Mouse (Mus musculus) embryonic facial prominence, embryonic 11.5 days (tissue): ENCODE measurements at regions not wholly inside any gene's neighbourhood (a gene's known extent, or its start where the extent isn't known, plus 50 kb on each side); places are given as distances from the start of the nearest gene placed in this dataset.

Experiments used
- ATAC-seq: fragments of 200-750 bp; cut with Nextera tagmentation; replicated peaks from 2 replicates; pipeline ENCODE4 v1.8.0; 2017; ENCODE audit warnings: low read depth; ENCODE audit not compliant: insufficient number of reproducible peaks, low FRiP score, low TSS enrichment
- DNase-seq: peaks from one replicate; pipeline ENCODE4 v3.0.0-alpha.2; 2015; ENCODE audit warnings: low spot score
- H3K27ac ChIP-seq: fragments of 300-500 bp; sonication (generic); replicated peaks from 2 replicates; pipeline ENCODE4 v1.5.1; 2014; ENCODE audit warnings: mild to moderate bottlenecking, low read depth, low read length, control low read depth
- H3K27me3 ChIP-seq: fragments of 300-500 bp; sonication (generic); 2 replicates; pipeline ENCODE4 v1.6.1; 2014; ENCODE audit warnings: mild to moderate bottlenecking, low read length, moderate library complexity, mixed read lengths; ENCODE audit not compliant: control insufficient read depth, insufficient read depth
- H3K36me3 ChIP-seq: fragments of 300-500 bp; sonication (generic); replicated peaks from 2 replicates; pipeline ENCODE4 v1.6.1; 2014; ENCODE audit warnings: low read depth, mild to moderate bottlenecking, low read length, moderate library complexity, mixed read lengths; ENCODE audit not compliant: control insufficient read depth, insufficient read depth
- H3K4me1 ChIP-seq: fragments of 300-500 bp; sonication (generic); 2 replicates; pipeline ENCODE4 v1.6.1; 2014; ENCODE audit warnings: low read length, mixed read lengths; ENCODE audit not compliant: control insufficient read depth, insufficient read depth
- H3K4me2 ChIP-seq: fragments of 300-500 bp; sonication (generic); 2 replicates; pipeline ENCODE4 v1.6.1; 2014; ENCODE audit warnings: low read depth, mild to moderate bottlenecking, control low read depth, low read length, moderate library complexity
- H3K4me3 ChIP-seq: fragments of 300-500 bp; sonication (generic); 2 replicates; pipeline ENCODE4 v1.5.1; 2014; ENCODE audit warnings: low read depth, low read length, control low read depth
- H3K9ac ChIP-seq: fragments of 300-500 bp; sonication (generic); replicated peaks from 2 replicates; pipeline ENCODE4 v1.6.1; 2014; ENCODE audit warnings: mild to moderate bottlenecking, control low read depth, low read length
- H3K9me3 ChIP-seq: fragments of 300-500 bp; sonication (generic); replicated peaks from 2 replicates; pipeline ENCODE4 v1.6.1; 2016; ENCODE audit warnings: mild to moderate bottlenecking, low read length, inconsistent platforms, mixed read lengths; ENCODE audit not compliant: control insufficient read depth
- WGBS: fragments of 180-500 bp; shearing (Covaris S2); extraction: QIAGEN DNeasy Blood & Tissue Kit; methylation state at CpG from one replicate; pipeline ENCODE4 v1.1.7; 2014; 5-methylcytosine and 5-hydroxymethylcytosine counted together

DNA sequence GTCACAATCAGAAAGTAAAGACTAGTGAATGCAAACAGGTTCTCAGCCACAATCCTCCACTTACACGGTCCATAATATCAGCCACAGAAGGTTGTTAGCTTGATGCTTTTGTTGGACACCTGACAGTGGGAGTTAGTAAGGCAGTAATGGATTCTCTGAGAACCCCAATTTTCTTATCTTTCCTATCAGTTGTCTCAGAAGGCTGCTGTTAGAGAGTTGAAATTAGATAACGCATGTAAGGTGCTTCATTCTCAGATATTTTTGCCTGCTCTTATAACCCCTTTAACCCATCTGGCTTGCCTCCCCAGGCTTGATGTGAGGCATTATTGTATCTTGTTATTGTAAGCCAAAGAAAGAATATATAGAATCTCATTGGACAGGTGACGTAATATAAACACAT, 63.0 kb upstream of the Ube2e3 start:
- Histone ChIP-seq H3K27ac (no peak overlapping the region), H3K9ac (no peak overlapping the region), H3K4me2 (no peak overlapping the region), H3K36me3 (no peaks in the 10 kb centered on the region), H3K4me1 (no peaks in the 10 kb centered on the region), H3K4me3 (no peak overlapping the region), H3K9me3 (no peaks in the 10 kb centered on the region), H3K27me3 (no peaks in the 10 kb centered on the region)
- 90% methylated on average over 3 of the region's 3 CpGs for WGBS
- no peak for ATAC-seq
- no peak for DNase-seq

DNA sequence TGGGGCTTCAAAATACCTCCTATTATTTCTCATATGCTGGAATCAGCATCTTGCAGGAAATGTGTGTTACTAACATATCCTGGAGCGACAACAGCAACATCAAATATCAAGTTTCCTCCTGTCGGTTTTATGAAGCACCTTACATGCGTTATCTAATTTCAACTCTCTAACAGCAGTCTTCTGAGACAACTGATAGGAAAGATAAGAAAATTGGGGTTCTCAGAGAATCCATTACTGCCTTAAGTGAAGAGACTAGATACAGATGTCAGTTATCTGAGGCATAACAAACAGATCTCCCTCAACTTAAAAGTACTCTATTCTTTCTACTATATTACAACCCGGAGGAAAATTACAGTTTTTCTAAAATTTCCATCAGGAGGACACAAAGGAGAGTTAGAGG, 64.4 kb upstream of the Ube2e3 start:
- WGBS, result 78% methylated on average over 4 of the region's 4 CpGs

DNA sequence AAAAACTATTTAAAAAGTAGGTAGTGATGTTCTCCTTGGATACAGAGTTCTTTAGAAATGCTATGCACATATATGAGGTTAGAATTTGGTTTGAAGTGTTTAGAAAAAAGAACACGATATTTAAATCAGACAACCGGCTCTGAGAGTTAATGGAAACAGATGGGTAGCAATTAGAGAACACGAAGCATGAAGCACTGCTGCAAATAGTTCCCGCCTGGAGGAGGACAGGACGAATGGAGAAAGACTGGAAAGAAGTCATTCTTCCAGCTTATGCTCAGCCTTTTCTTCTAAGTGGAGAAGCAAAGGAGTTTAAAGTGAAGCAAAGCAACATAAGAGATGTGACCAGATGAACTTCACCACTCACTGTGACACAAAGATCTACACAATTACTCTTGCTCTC, 72.5 kb upstream of the Ube2e3 start:
- Histone ChIP-seq H3K27ac (no peak overlapping the region), H3K36me3 (no peaks in the 10 kb centered on the region), H3K9me3 (no peaks in the 10 kb centered on the region), H3K4me2 (no peak overlapping the region), H3K27me3 (no peaks in the 10 kb centered on the region), H3K9ac (no peak overlapping the region), H3K4me3 (no peak overlapping the region), H3K4me1 (no peaks in the 10 kb centered on the region)
- ATAC-seq (no peak), DNase-seq (peak; percentile 36)
- WGBS, result 39% methylated on average over 5 of the region's 5 CpGs

More for the DNA sequence above, 64.4 kb upstream of the Ube2e3 start:
- no peak overlapping the region for H3K4me3 ChIP-seq
- no peak overlapping the region for H3K9ac ChIP-seq
- no peaks in the 10 kb centered on the region for H3K36me3 ChIP-seq
- no peak overlapping the region for H3K27ac ChIP-seq
- no peak for ATAC-seq
- DNase-seq, result no peak
- no peaks in the 10 kb centered on the region for H3K9me3 ChIP-seq
- H3K4me2 ChIP-seq, result no peak overlapping the region
- no peaks in the 10 kb centered on the region for H3K27me3 ChIP-seq
- no peaks in the 10 kb centered on the region for H3K4me1 ChIP-seq

DNA sequence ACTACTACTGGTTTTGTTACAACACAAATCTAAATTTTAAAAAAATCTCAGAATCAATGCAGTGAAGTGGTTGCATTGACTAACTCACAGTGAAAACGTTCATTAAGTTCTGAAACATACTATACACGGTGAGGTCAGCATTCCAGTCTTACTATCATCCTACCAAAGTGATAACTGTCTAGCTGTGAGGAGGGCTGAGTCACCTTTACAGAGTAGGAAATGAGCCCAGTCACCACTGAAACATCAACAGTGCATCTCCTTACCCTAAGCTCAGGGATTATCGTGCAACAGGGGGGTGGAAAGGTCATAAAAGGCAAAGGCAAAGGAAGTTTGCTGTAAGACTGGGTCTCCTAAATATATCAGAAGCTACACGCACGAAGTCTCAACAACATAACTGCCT, 73.2 kb upstream of the Ube2e3 start:
- no peak for DNase-seq
- Histone ChIP-seq H3K4me2 (no peak overlapping the region), H3K4me1 (no peaks in the 10 kb centered on the region), H3K9ac (no peak overlapping the region), H3K36me3 (no peaks in the 10 kb centered on the region), H3K9me3 (no peaks in the 10 kb centered on the region), H3K4me3 (no peak overlapping the region), H3K27me3 (no peaks in the 10 kb centered on the region), H3K27ac (no peak overlapping the region)
- 79% methylated on average over 5 of the region's 5 CpGs for WGBS
- ATAC-seq, result no peak

DNA sequence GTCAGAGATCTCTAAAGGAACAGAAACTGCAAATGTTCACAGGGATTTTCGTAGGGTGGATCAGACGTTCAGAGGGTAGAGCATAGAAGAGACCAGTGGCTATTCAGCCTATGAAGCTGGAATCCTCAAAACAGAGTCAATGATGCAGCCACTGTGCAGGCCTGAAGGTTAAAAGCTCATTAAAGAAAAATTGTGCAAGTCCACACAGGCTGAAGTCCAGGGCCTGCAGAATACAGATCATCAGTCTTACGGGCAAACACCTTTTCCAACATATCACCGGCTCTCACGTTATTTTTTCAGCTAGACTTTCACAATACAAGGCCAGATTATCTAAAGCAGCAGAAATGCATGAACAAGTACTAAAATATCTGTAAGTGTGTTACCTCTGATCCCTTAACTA, 78.8 kb upstream of the Ube2e3 start:
- DNase-seq (no peak), ATAC-seq (no peak)
- H3K36me3 ChIP-seq, result no peaks in the 10 kb centered on the region
- no peak overlapping the region for H3K4me2 ChIP-seq
- H3K9me3 ChIP-seq, result no peaks in the 10 kb centered on the region
- H3K9ac ChIP-seq, result no peak overlapping the region
- WGBS, result 89% methylated on average over 5 of the region's 5 CpGs
- no peak overlapping the region for H3K27ac ChIP-seq
- H3K4me3 ChIP-seq, result no peak overlapping the region
- H3K4me1 ChIP-seq, result no peaks in the 10 kb centered on the region
- no peaks in the 10 kb centered on the region for H3K27me3 ChIP-seq

DNA sequence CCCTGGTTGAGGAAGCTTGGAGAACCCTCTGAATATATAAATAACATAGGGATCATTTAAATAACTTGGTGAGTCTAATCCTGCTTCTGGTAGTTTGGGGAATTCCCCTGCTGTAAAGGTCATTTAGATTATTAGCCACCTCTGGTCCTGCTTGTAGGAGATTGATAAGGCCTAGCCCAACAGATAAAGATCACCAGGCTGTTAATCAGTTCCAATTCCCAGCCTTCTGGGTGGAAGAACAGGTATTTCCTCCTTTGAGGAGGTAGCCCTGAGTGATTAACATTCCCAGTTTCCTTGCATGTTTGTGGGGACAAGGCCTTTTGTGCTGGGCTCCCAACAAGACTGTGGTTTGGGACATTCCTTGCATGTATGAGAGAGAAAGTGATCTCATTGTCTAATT, 79.7 kb upstream of the Ube2e3 start:
- H3K36me3 ChIP-seq, result no peaks in the 10 kb centered on the region
- H3K9me3 ChIP-seq, result no peaks in the 10 kb centered on the region
- no peak overlapping the region for H3K4me2 ChIP-seq
- no peak for DNase-seq
- no peak for ATAC-seq
- no peaks in the 10 kb centered on the region for H3K4me1 ChIP-seq
- H3K9ac ChIP-seq, result no peak overlapping the region
- H3K27ac ChIP-seq, result no peak overlapping the region
- H3K27me3 ChIP-seq, result no peaks in the 10 kb centered on the region
- H3K4me3 ChIP-seq, result no peak overlapping the region

DNA sequence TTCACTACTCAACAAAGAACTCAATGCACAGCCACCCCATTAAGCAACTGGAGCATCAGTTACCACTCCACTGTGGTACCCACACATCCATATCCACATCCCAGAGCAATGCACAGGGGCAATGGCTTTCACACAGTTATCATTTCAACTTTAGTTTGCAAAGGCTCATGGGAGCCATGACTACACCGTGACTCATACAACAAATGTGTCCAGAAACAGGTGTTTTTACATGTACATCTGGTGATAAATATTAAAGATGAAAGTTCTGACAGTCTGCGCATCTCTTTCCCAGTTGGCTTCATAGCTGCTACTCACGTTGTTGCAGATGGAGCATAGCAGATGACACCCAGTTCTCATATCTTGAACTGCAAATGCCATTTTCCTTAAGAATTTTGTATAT, 88.0 kb upstream of the Ube2e3 start:
- no peaks in the 10 kb centered on the region for H3K27me3 ChIP-seq
- 93% methylated on average over 3 of the region's 3 CpGs for WGBS
- no peak overlapping the region for H3K27ac ChIP-seq
- no peak overlapping the region for H3K4me2 ChIP-seq
- H3K36me3 ChIP-seq, result no peaks in the 10 kb centered on the region
- no peak overlapping the region for H3K4me3 ChIP-seq
- DNase-seq (no peak), ATAC-seq (no peak)
- no peak overlapping the region for H3K9ac ChIP-seq
- no peaks in the 10 kb centered on the region for H3K9me3 ChIP-seq
- no peaks in the 10 kb centered on the region for H3K4me1 ChIP-seq

DNA sequence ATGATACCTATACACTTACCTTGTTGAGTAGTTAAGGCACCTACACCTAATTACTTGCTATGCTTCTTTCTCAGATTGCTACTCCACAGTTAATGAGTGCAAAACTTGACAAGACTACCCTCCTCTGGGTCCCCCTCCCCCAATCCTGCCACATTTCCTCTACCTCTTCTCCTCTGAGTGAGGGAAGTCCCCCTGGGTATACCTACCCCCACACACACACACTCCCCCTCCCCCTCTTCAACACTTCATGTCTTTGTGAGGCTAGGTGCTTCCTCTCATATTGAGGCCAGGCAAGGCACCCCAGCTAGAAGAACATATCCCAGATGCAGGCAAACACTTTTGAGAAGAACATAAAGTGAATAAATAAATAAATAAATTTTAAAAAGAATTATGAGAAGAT, 90.3 kb upstream of the Ube2e3 start:
- no peak overlapping the region for H3K9ac ChIP-seq
- H3K4me1 ChIP-seq, result no peaks in the 10 kb centered on the region
- ATAC-seq (no peak), DNase-seq (no peak)
- H3K36me3 ChIP-seq, result no peaks in the 10 kb centered on the region
- H3K9me3 ChIP-seq, result no peaks in the 10 kb centered on the region
- H3K27me3 ChIP-seq, result no peaks in the 10 kb centered on the region
- no peak overlapping the region for H3K4me2 ChIP-seq
- H3K4me3 ChIP-seq, result no peak overlapping the region
- H3K27ac ChIP-seq, result no peak overlapping the region

DNA sequence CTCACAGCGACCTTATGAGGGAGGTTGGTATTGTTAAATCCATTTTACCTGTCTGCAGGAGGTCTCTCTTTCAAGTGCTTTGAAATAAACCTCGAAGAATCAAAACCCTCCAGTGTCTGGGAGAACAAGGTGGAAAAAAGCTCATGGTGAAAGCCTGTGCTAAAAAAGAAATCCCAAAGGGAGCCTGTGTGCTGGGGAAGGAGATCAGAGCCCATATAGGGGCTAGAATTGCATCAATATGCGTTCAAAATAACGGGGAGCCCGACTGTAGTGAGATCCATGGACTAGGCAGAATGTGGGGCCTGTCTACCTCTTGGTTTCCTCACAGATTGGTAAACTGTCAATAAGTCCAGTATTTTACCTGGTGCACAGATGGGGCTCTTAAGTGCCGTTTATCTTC, 113.6 kb upstream of the Ube2e3 start:
- Histone ChIP-seq H3K4me3 (no peak overlapping the region), H3K27ac (no peak overlapping the region), H3K27me3 (no peaks in the 10 kb centered on the region), H3K4me2 (no peak overlapping the region), H3K36me3 (no peaks in the 10 kb centered on the region), H3K9ac (no peak overlapping the region), H3K9me3 (no peaks in the 10 kb centered on the region), H3K4me1 (no peaks in the 10 kb centered on the region)
- WGBS, result 77% methylated on average over 6 of the region's 6 CpGs
- ATAC-seq (no peak), DNase-seq (no peak)
